ENCODE assay signal across 19 mouse cellular contexts in genomic region chr8:60345830-60346420, GRCm38 (mm10).
DNase-seq lines count a peak whose midpoint lies in the region; ATAC-seq lines count a peak whose summit lies in the region.
"Had no signal": no experiment of that assay in that cellular context is flagged by ENCODE, and none has a peak within 500 bp of the region (broad histone marks: within the 10 kb centered on the region; RNA-seq: fewer than 3 reads in every experiment).

No protein-coding gene starts in this region.

- no peaks in the 10 kb centered on the region for H3K36me3 ChIP-seq in neural tube, embryonic 15.5 days
- H3K36me3 ChIP-seq in midbrain, embryonic 12.5 days = no peaks in the 10 kb centered on the region
- H3K36me3 ChIP-seq in neural tube, embryonic 14.5 days (ENCODE audit: control insufficient read depth, insufficient read depth, low read length) = no peaks in the 10 kb centered on the region
- H3K36me3 ChIP-seq: embryonic facial prominence, embryonic 15.5 days; liver, embryonic 15.5 days had no signal

- H3K4me3 ChIP-seq in neural tube, embryonic 15.5 days (replicated peaks) = no peak overlapping the region
- H3K4me3 ChIP-seq in midbrain, embryonic 12.5 days = no peak overlapping the region
- no peak overlapping the region for H3K4me3 ChIP-seq in neural tube, embryonic 14.5 days (ENCODE audit: low read depth, low read length)
- H3K4me3 ChIP-seq: embryonic facial prominence, embryonic 15.5 days; heart, adult 2 months; liver, embryonic 15.5 days had no signal

- intact Hi-C loops in gastrocnemius, postnatal 36 days (cut with DNase I) = no loop called here

- H3K27ac ChIP-seq in neural tube, embryonic 15.5 days (replicated peaks) = no peak overlapping the region
- H3K27ac ChIP-seq in midbrain, embryonic 12.5 days (replicated peaks) = no peak overlapping the region
- H3K27ac ChIP-seq in neural tube, embryonic 14.5 days (ENCODE audit: low read depth, low read length) = no peak overlapping the region
- H3K27ac ChIP-seq: embryonic facial prominence, embryonic 15.5 days; heart, adult 2 months; liver, embryonic 15.5 days had no signal

- no peak overlapping the region for H3K4me2 ChIP-seq in neural tube, embryonic 15.5 days
- no peak overlapping the region for H3K4me2 ChIP-seq in midbrain, embryonic 12.5 days (replicated peaks)
- no peak overlapping the region for H3K4me2 ChIP-seq in neural tube, embryonic 14.5 days (ENCODE audit: low read depth, low read length)
- H3K4me2 ChIP-seq: embryonic facial prominence, embryonic 15.5 days; liver, embryonic 15.5 days had no signal

- peak; percentile 14 for DNase-seq in embryo, embryonic 10.5 days (ENCODE audit: low spot score)
- no peak for DNase-seq in embryo, embryonic 11 days
- DNase-seq in neural tube, embryonic 10.5 days (ENCODE audit: extremely low spot score, low spot score) = peak; percentile 17
- DNase-seq in gastrocnemius, postnatal 36 days = no peak
- DNase-seq: adrenal gland, postnatal 14 days; cerebellum, adult 2 months; gastrocnemius, postnatal 10 days; heart, adult 2 months; kidney, adult 9 months; kidney, postnatal 36 days; lung, postnatal 10 days; thymus, postnatal 36 days had no signal

- no peaks in the 10 kb centered on the region for H3K4me1 ChIP-seq in neural tube, embryonic 15.5 days
- H3K4me1 ChIP-seq in midbrain, embryonic 12.5 days = peaks cover 3% of the 10 kb centered on the region
- no peaks in the 10 kb centered on the region for H3K4me1 ChIP-seq in neural tube, embryonic 14.5 days (ENCODE audit: control insufficient read depth, insufficient read depth, low read length)
- H3K4me1 ChIP-seq: embryonic facial prominence, embryonic 15.5 days; liver, embryonic 15.5 days had no signal

- 38% methylated on average over 6 of the region's 6 CpGs for WGBS in neural tube, embryonic 15.5 days
- WGBS in midbrain, embryonic 12.5 days = 32% methylated on average over 6 of the region's 6 CpGs
- WGBS in neural tube, embryonic 14.5 days = 26% methylated on average over 6 of the region's 6 CpGs

- H3K9me3 ChIP-seq in neural tube, embryonic 15.5 days (replicated peaks) = no peaks in the 10 kb centered on the region
- no peaks in the 10 kb centered on the region for H3K9me3 ChIP-seq in midbrain, embryonic 12.5 days
- no peaks in the 10 kb centered on the region for H3K9me3 ChIP-seq in neural tube, embryonic 14.5 days (ENCODE audit: control insufficient read depth, low read length)
- H3K9me3 ChIP-seq: embryonic facial prominence, embryonic 15.5 days; liver, embryonic 15.5 days had no signal

- no peak overlapping the region for H3K9ac ChIP-seq in neural tube, embryonic 15.5 days (replicated peaks)
- no peak overlapping the region for H3K9ac ChIP-seq in midbrain, embryonic 12.5 days (replicated peaks)
- H3K9ac ChIP-seq in neural tube, embryonic 14.5 days (replicated peaks; ENCODE audit: low read depth, low read length) = no peak overlapping the region
- H3K9ac ChIP-seq: embryonic facial prominence, embryonic 15.5 days; liver, embryonic 15.5 days had no signal

- no peaks in the 10 kb centered on the region for H3K27me3 ChIP-seq in neural tube, embryonic 15.5 days (replicated peaks)
- H3K27me3 ChIP-seq in midbrain, embryonic 12.5 days = no peaks in the 10 kb centered on the region
- no peaks in the 10 kb centered on the region for H3K27me3 ChIP-seq in neural tube, embryonic 14.5 days (ENCODE audit: control insufficient read depth, insufficient read depth, low read length)
- H3K27me3 ChIP-seq: embryonic facial prominence, embryonic 15.5 days; liver, embryonic 15.5 days had no signal

- ATAC-seq in neural tube, embryonic 15.5 days (ENCODE audit: low FRiP score) = no peak
- peak; percentile 67 for ATAC-seq in midbrain, embryonic 12.5 days (ENCODE audit: low FRiP score, low read depth)
- peak; percentile 31; the same call in 1 of the 2 replicates for ATAC-seq in neural tube, embryonic 14.5 days (ENCODE audit: low read depth)
- no peak for ATAC-seq in erythroid progenitor cell, adult 5-6 weeks (replicated peaks; ENCODE audit: low FRiP score, poor library complexity, severe bottlenecking)
- ATAC-seq: CD4-positive, CD25-positive, alpha-beta regulatory T cell, adult 4 months had no signal

Comparison
In these comparisons a context has a peak if more than half of its experiments do, and no peak if none do; other contexts are left out.
1. DNase-seq: peak in embryo, embryonic 10.5 days (single experiment) and neural tube, embryonic 10.5 days (single experiment); none in embryo, embryonic 11 days (single experiment) and gastrocnemius, postnatal 36 days (0 of 2).
2. ATAC-seq: peak in midbrain, embryonic 12.5 days (single experiment) and neural tube, embryonic 14.5 days (single experiment); none in neural tube, embryonic 15.5 days (single experiment) and erythroid progenitor cell, adult 5-6 weeks (single experiment).